Mouse (Mus musculus) cortical plate, adult 2 months (tissue): ENCODE measurements around the gene Rps16.

Source experiments
- CTCF ChIP-seq: fragments of 200-500 bp; IDR thresholded peaks from 2 replicates; pipeline ENCODE4 v1.5.1; 2011; ENCODE audit warnings: mild to moderate bottlenecking, control low read depth, low read length; ENCODE audit not compliant: insufficient read depth; ENCODE audit errors: extremely low read depth
- POLR2A ChIP-seq: fragments of 200-500 bp; IDR thresholded peaks from 2 replicates; pipeline ENCODE4 v1.6.1; 2011; ENCODE audit warnings: mild to moderate bottlenecking, low read length, control low read depth; ENCODE audit not compliant: insufficient read depth; ENCODE audit errors: extremely low read depth

DNA sequence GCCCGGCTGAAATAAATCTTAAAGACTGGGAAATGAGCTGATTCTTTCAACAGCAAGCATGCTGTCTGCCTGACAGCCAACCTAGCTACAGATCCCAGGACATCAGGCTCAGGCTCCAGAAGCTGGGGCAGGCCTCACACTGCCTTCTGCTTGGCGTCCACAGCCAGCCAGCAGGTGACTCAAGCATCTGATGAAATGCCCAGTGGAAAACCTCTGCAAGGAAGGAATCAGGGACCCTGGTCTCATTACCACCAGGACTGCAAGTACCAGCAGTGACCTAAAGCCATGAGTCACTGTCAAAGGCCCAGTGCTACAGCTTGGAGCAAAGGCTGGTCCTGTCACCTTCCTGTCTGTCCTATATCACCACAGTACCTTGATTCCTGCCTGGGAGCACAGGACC is 15.0 kb upstream of the Rps16 start:
- TF ChIP-seq POLR2A = no peak
- no peak for TF ChIP-seq CTCF
